Mouse (Mus musculus): ENCODE results near the gene Olfr462.

Olfr462 gene

DNA sequence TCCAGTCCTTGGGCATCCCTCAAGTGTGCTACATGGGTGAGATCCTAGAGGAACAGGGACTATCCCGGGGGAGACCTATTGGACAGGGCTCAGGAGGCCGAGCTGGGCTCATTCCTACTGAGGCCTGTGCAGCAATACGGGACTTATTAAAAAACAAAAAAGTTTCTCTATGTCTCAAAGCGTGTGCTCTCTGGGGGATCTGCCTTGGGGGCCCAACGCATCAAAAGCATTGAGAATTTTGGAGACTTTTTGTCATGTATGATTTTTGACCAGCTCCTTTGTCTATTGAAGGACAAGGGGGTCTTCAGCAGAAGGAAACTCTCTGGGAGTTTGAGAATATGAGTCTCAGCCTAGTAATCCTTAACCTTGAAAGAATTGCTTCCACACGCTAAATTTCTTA is at the start of gene Olfr462:
TSS of gene Olfr462 (minus strand) at position 101 of the 400 bp plus-strand sequence.
- POLR2A ChIA-PET = interaction anchor here in 2 of 4 experiments (0.7 to 0.8 kb wide), 2 partner anchors 391 to 478 kb away, joined by 4 read pairs; no protein-coding TSS in a partner anchor
- CTCF ChIA-PET = no interaction called here

DNA sequence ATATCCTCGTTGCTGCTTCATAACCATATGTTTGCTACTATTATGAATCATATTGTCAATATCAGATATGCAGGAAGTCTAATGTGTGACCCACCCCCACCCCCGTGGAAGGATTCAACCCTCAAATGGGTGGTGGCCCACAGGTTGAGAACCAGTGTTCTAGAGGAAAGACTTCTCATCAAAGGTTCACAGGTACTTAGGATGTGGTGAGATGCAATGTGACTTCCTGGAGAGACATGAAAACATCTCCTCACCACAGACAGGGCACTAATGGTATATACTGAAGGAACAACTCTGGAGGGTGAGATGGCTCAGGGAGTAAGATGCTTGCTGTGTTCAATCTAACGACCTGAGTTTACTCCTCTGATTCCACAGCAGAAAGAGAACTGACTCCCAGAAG is 43.4 kb upstream of the Olfr462 start:
- CTCF ChIA-PET = interaction anchor here in 1 of 4 experiments (0.7 kb wide), 1 partner anchor 14 kb away, joined by 3 read pairs; no protein-coding TSS in a partner anchor
- POLR2A ChIA-PET = no interaction called here

- CTCF ChIA-PET = interaction anchor here in 1 of 4 experiments (0.8 kb wide), 1 partner anchor 938 kb away, joined by 3 read pairs; no protein-coding TSS in a partner anchor
- POLR2A ChIA-PET = interaction anchor here in 1 of 4 experiments (0.6 kb wide), 1 partner anchor 41 kb away, joined by 5 read pairs; no protein-coding TSS in a partner anchor
Observed at GRCm38 (mm10) chr11:87933731-87934130, 41.7 kb upstream of the Olfr462 start.

DNA sequence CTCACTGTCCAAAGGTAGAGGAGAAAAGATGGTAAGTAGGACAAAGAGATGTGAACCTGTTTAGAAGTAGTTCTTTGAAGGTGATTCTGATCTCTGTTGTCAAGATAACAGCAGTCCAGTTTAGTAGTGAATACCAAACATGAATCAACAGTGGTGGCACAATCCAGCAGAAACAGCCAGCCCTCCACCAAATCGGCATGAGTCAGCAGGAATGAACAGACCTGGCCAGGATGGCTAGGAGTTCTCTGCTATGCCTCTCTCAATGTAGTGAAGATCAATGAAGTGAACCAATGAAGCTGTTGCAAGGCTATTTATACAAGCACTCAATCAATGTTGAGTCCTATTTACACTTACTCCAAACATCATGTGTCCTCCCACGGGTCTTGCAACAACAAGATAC is 38.3 kb upstream of the Olfr462 start:
- POLR2A ChIA-PET = no interaction called here
- CTCF ChIA-PET = interaction anchor here in 3 of 4 experiments (0.6 to 1.3 kb wide), 3 partner anchors 38 to 815 kb away, joined by 3 to 5 read pairs (median 3); no protein-coding TSS in a partner anchor

GRCm38 (mm10) chr11:87920966-87921365 is 28.9 kb upstream of the Olfr462 start, which contains the start of gene Olfr464:
Gene Olfr464 (minus strand): TSS chr11:87920967.
- POLR2A ChIA-PET = no interaction called here
- CTCF ChIA-PET = no interaction called here

- CTCF ChIA-PET = no interaction called here
- POLR2A ChIA-PET = interaction anchor here in 2 of 4 experiments (0.6 kb wide), 2 partner anchors 72 to 263 kb away, joined by 3 to 5 read pairs; no protein-coding TSS in a partner anchor
Observed at GRCm38 (mm10) chr11:87920301-87920700, 28.2 kb upstream of the Olfr462 start.

GRCm38 (mm10) chr11:87916005-87916404 is 23.9 kb upstream of the Olfr462 start:
- ChIA-PET CTCF (interaction anchor here in 1 of 4 experiments (0.6 kb wide), 1 partner anchor 406 kb away, joined by 3 read pairs; no protein-coding TSS in a partner anchor), POLR2A (no interaction called here)

- POLR2A ChIA-PET = no interaction called here
- CTCF ChIA-PET = no interaction called here
Observed at GRCm38 (mm10) chr11:87904331-87904730, 12.3 kb upstream of the Olfr462 start.

DNA sequence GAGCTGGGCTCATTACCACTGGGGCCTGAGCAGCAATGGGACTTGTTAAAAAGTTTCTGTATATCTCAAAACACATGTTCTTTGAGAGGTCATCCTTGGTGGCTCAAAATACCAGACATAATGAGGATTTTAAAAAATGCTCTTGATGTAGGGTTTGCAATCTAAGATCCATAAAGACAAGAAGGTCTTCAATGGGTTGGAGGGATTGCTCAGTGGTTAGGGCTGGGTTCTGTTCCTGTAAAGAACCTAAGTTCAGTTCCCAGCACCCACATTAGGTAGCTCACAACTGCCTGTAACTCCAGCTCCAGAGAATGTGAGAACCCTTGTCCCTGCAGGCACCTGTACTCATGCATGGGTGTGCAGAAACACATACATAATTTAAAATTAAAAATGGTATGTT is 5.2 kb upstream of the Olfr462 start, which contains the start of gene Olfr463:
TSS of gene Olfr463 (minus strand) at position 101 of the 400 bp plus-strand sequence.
- ChIA-PET CTCF (interaction anchor here in 2 of 4 experiments (1.0 to 1.1 kb wide), 2 partner anchors 14 to 30 kb away, joined by 3 to 5 read pairs; no protein-coding TSS in a partner anchor), POLR2A (no interaction called here)

- CTCF ChIA-PET = no interaction called here
- POLR2A ChIA-PET = no interaction called here
Observed at GRCm38 (mm10) chr11:87884856-87885255, 7.2 kb downstream of the Olfr462 start.

- POLR2A ChIA-PET = interaction anchor here (0.6 to 1.5 kb wide), 11 partner anchors 8 to 594 kb away, joined by 3 to 6 read pairs (median 3); partner anchors contain the start of gene Epx (in 1 of the 4)
- CTCF ChIA-PET = interaction anchor here (0.5 to 3.0 kb wide), 73 partner anchors 8 to 1848 kb away, joined by 3 to 15 read pairs (median 4); partner anchors contain the start of genes Epx (in 2 of the 4), Mks1 (in 2 of the 4) and Olfr463 (in 1 of the 4)
Observed at GRCm38 (mm10) chr11:87883493-87883892, 8.6 kb downstream of the Olfr462 start.

- ChIA-PET CTCF (interaction anchor here in 1 of 4 experiments (3.0 kb wide), 1 partner anchor 21 kb away, joined by 9 read pairs; no protein-coding TSS in a partner anchor), POLR2A (interaction anchor here in 1 of 4 experiments (0.5 kb wide), 1 partner anchor 133 kb away, joined by 3 read pairs; no protein-coding TSS in a partner anchor)
Observed at GRCm38 (mm10) chr11:87881714-87882113, 10.4 kb downstream of the Olfr462 start.

- ChIA-PET CTCF (interaction anchor here in 3 of 4 experiments (1.1 to 2.5 kb wide), 3 partner anchors 10 to 75 kb away, joined by 4 to 6 read pairs (median 5); no protein-coding TSS in a partner anchor), POLR2A (interaction anchor here in 2 of 4 experiments (0.6 to 0.7 kb wide), 2 partner anchors 10 to 46 kb away, joined by 3 read pairs; no protein-coding TSS in a partner anchor)
Observed at GRCm38 (mm10) chr11:87879826-87880225, 12.2 kb downstream of the Olfr462 start.

GRCm38 (mm10) chr11:87875436-87875835 is 16.6 kb downstream of the Olfr462 start, which contains the start of gene Epx:
Gene Epx (minus strand): TSS chr11:87875536.
- POLR2A ChIA-PET = interaction anchor here in 2 of 4 experiments (0.5 to 1.8 kb wide), 3 partner anchors 8 to 30 kb away, joined by 3 to 5 read pairs (median 4); no protein-coding TSS in a partner anchor
- CTCF ChIA-PET = interaction anchor here in 3 of 4 experiments (0.6 to 1.3 kb wide), 3 partner anchors 8 kb away, joined by 3 to 8 read pairs (median 4); no protein-coding TSS in a partner anchor

GRCm38 (mm10) chr11:87871766-87872165 is 20.3 kb downstream of the Olfr462 start:
- ChIA-PET CTCF (interaction anchor here in 1 of 4 experiments (1.8 kb wide), 1 partner anchor 11 kb away, joined by 6 read pairs; no protein-coding TSS in a partner anchor), POLR2A (interaction anchor here in 2 of 4 experiments (0.8 to 1.4 kb wide), 3 partner anchors 9 to 25 kb away, joined by 3 to 4 read pairs (median 3); no protein-coding TSS in a partner anchor)

DNA sequence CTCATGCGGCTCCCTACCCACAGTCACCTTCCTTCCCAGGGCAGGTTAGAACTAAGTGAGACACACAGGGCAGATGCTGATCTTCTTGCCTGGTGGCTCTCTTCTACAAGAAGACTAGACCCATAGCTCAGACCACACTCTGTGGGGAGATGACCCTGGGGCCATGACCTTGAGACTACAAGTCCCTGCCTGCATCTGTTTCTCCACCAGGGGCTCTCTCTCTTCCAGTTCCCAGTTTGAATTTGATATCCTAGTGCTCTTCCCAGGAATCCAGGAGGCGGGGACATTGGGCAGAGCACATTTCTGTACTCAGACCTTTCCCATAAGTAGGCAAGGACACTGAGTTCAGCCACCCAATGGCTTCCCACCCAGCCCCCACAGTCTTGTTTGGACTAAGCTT is 22.0 kb downstream of the Olfr462 start:
- ChIA-PET POLR2A (interaction anchor here in 3 of 4 experiments (0.5 to 2.2 kb wide), 8 partner anchors 9 to 177 kb away, joined by 3 to 8 read pairs (median 6); partner anchors contain the start of genes Mks1 (in 1 of the 3) and Srsf1 (in 1 of the 3)), CTCF (interaction anchor here in 3 of 4 experiments (0.5 to 2.1 kb wide), 11 partner anchors 9 to 150 kb away, joined by 3 to 14 read pairs (median 3); no protein-coding TSS in a partner anchor)

GRCm38 (mm10) chr11:87866891-87867290 is 25.2 kb downstream of the Olfr462 start:
- ChIA-PET CTCF (interaction anchor here (0.6 to 1.7 kb wide), 23 partner anchors 9 to 350 kb away, joined by 3 to 10 read pairs (median 3); partner anchors contain the start of genes Mks1 (in 2 of the 4) and Olfr463 (in 1 of the 4)), POLR2A (interaction anchor here in 3 of 4 experiments (0.7 to 1.1 kb wide), 6 partner anchors 16 to 559 kb away, joined by 3 to 4 read pairs (median 3); no protein-coding TSS in a partner anchor)

DNA sequence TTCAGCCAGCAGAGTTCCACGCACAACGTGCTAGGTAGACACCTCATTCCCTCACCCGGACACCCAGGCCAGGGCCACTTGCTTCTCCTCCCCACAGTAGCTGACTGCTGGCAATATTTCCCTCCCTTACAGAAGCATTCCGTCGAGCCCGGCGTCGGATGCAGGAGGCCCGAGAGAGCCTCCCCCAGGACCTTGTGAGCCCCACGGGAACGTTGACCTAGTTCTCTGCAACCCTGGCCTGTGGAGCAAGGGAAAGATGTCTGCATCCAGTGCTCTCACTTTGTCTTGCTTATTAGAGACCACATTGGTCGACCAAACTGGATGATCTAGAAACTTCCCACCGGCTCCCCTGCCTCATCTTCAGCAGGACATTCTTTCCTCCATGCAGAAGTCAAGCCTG is 29.3 kb downstream of the Olfr462 start:
- ChIA-PET CTCF (no interaction called here), POLR2A (interaction anchor here in 2 of 4 experiments (1.3 to 5.1 kb wide), 4 partner anchors 10 to 13 kb away, joined by 3 to 50 read pairs (median 12); partner anchors contain the start of gene Mks1 (in 1 of the 2))

- ChIA-PET POLR2A (interaction anchor here in 3 of 4 experiments (0.8 to 5.1 kb wide), 12 partner anchors 8 to 268 kb away, joined by 3 to 50 read pairs (median 4); partner anchors contain the start of gene Mtmr4 (in 1 of the 3)), CTCF (interaction anchor here in 2 of 4 experiments (0.9 to 2.0 kb wide), 4 partner anchors 10 to 234 kb away, joined by 3 to 9 read pairs (median 4); no protein-coding TSS in a partner anchor)
Observed at GRCm38 (mm10) chr11:87860426-87860825, 31.6 kb downstream of the Olfr462 start.

All from embryonic stem cell, embryonic (primary cell).